Mouse (Mus musculus) cortical plate, adult 2 months (tissue): ENCODE results near the gene Bcl9l.

Source experiments
- CTCF ChIP-seq: fragments of 200-500 bp; IDR thresholded peaks from 2 replicates; pipeline ENCODE4 v1.5.1; 2011; ENCODE audit warnings: mild to moderate bottlenecking, control low read depth, low read length; ENCODE audit not compliant: insufficient read depth; ENCODE audit errors: extremely low read depth
- POLR2A ChIP-seq: fragments of 200-500 bp; IDR thresholded peaks from 2 replicates; pipeline ENCODE4 v1.6.1; 2011; ENCODE audit warnings: mild to moderate bottlenecking, low read length, control low read depth; ENCODE audit not compliant: insufficient read depth; ENCODE audit errors: extremely low read depth

DNA sequence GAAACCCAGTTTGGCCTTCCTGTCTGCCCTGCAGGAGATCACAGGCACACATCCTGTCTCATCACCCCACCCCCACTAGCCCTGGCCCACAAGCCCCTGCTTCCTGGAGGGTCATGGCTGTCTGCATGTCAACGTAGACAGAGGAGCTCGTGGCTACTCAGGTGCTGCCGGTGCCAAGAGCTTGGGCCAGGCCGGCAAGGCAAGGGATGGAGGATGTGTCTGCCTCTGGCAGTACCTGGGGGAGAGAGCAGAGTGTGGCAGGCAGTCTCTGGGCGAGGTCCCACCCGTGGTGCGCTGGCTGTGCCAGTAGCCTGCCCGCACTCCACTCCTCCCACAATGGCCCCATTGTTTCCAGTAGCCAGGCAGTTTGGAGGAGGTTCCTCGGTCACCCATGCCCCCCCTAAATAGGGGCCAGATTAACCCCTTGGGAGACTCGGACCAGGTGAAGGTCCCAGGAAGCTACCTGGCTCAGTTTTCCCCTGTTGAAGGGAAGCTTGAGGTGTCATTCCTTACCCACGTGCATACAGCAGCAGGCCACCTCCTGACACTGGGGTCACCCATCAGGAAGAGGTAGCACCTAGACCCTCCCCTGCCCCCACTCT, 11.7 kb downstream of the Bcl9l start:
- no peak for TF ChIP-seq POLR2A
- no peak for TF ChIP-seq CTCF
